Mouse (Mus musculus): ENCODE results near the gene Olig2. TPM values are rescaled to one million over a fixed set of nuclear protein-coding genes. Genes with fewer than 3 reads are reported as not detected.

Olig2 gene
- polyA plus RNA-seq, 1 experiment from 2014 or later = not detected

Other genes starting within 250 kb of the Olig2 start
- gene Synj1, start 214.1 kb upstream of the Olig2 start, polyA plus RNA-seq (2015; fragmentation: Nextera tagmentation; extraction: Ambion mirVana) = 19.5 and 20.6 TPM in 2 replicates
- 16.3 and 17.0 TPM in 2 replicates for gene Paxbp1, start 180.9 kb upstream of the Olig2 start, polyA plus RNA-seq (2015; fragmentation: Nextera tagmentation; extraction: Ambion mirVana)
- gene 4932438H23Rik, start 130.3 kb upstream of the Olig2 start, polyA plus RNA-seq (2015; fragmentation: Nextera tagmentation; extraction: Ambion mirVana) = not detected in 2 replicates
- gene Olig1, start 44.3 kb downstream of the Olig2 start, polyA plus RNA-seq (2015; fragmentation: Nextera tagmentation; extraction: Ambion mirVana) = 0.05 TPM in 2 replicates
- gene Ifnar2, start 147.3 kb downstream of the Olig2 start, polyA plus RNA-seq (2015; fragmentation: Nextera tagmentation; extraction: Ambion mirVana) = 86.9 and 90.8 TPM in 2 replicates
- 0.31 TPM in 1 of 2 replicates, not detected in the other for gene Gm21970, start 166.3 kb downstream of the Olig2 start, polyA plus RNA-seq (2015; fragmentation: Nextera tagmentation; extraction: Ambion mirVana)
- gene Il10rb, start 180.7 kb downstream of the Olig2 start, polyA plus RNA-seq (2015; fragmentation: Nextera tagmentation; extraction: Ambion mirVana) = 29.9 and 34.7 TPM in 2 replicates

Data from liver, embryonic 15.5 days (tissue).